Mouse (Mus musculus) G1E (cell line): Measurements from ENCODE around the gene Dab1.

ENCODE experiments used
- CTCF ChIP-seq: IDR thresholded peaks from 2 replicates; pipeline ENCODE4 v1.5.1; 2012; ENCODE audit warnings: low read depth, low read length, inconsistent platforms, mixed read lengths
- GATA1 ChIP-seq: IDR thresholded peaks from 2 replicates; pipeline ENCODE4 v1.6.1; 2012; ENCODE audit warnings: borderline replicate concordance, low read length, inconsistent platforms, mixed read lengths
- GATA2 ChIP-seq: IDR thresholded peaks from 2 replicates; pipeline ENCODE4 v1.6.1; 2012; ENCODE audit warnings: low read depth, low read length, inconsistent platforms, borderline replicate concordance
- POLR2AphosphoS5 ChIP-seq: IDR thresholded peaks from 2 replicates; pipeline ENCODE4 v1.6.1; 2012; ENCODE audit warnings: low read depth, low read length, inconsistent platforms; ENCODE audit not compliant: insufficient replicate concordance

DNA sequence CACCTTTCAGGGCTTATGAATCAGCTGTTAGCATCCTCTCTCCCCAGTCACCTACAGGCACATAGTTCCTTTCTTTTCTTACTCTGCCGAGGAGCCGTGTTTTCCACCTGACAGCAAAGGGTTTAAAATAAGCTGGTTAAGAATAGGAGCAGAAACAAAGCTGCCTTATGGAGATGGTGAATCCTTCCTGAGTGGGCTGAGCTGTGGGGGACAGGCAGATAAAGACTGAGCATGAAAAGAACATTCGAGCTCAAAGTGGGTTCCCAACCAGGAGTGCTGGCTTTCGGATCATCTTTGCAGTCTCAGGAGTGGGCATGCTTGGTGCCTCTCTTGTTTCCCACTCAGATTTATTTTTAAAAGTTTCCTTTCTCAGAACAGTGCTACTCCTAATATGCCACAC is 913.7 kb downstream of the Dab1 start:
- no peak for TF ChIP-seq CTCF
- no peak for TF ChIP-seq GATA1
- TF ChIP-seq POLR2AphosphoS5: no peak
- TF ChIP-seq GATA2: no peak
